Mouse (Mus musculus) stomach, embryonic 14.5 days (tissue): ENCODE data around the gene Gstt3. TPM values are rescaled to one million over a fixed set of nuclear protein-coding genes. Genes with fewer than 3 reads are reported as not detected.

Experiments
- ATAC-seq: fragments of 200-750 bp; cut with Nextera tagmentation; 2 replicates; pipeline ENCODE4 v1.8.0; 2017; ENCODE audit warnings: low read depth, moderate TSS enrichment; ENCODE audit not compliant: insufficient number of reproducible peaks, insufficient read depth, low FRiP score
- H3K27ac ChIP-seq: fragments of 300-500 bp; sonication (generic); 2 replicates; pipeline ENCODE4 v1.5.1; 2014; ENCODE audit warnings: mild to moderate bottlenecking, low read length, moderate library complexity, mixed read lengths
- H3K27me3 ChIP-seq: fragments of 300-500 bp; sonication (generic); 2 replicates; pipeline ENCODE4 v1.6.1; 2014; ENCODE audit warnings: low read length, control low read depth, mixed read lengths; ENCODE audit not compliant: control insufficient read depth, insufficient read depth
- H3K36me3 ChIP-seq: fragments of 300-500 bp; sonication (generic); 2 replicates; pipeline ENCODE4 v1.6.1; 2014; ENCODE audit warnings: mild to moderate bottlenecking, control low read depth, low read length, moderate library complexity, mixed read lengths; ENCODE audit not compliant: control insufficient read depth, insufficient read depth
- H3K4me1 ChIP-seq: fragments of 300-500 bp; sonication (generic); 2 replicates; pipeline ENCODE4 v1.6.1; 2014; ENCODE audit warnings: low read length, control low read depth, mixed read lengths; ENCODE audit not compliant: control insufficient read depth, insufficient read depth
- H3K4me2 ChIP-seq: fragments of 300-500 bp; sonication (generic); replicated peaks from 2 replicates; pipeline ENCODE4 v1.6.1; 2014; ENCODE audit warnings: low read depth, low read length, control low read depth
- H3K4me3 ChIP-seq: fragments of 300-500 bp; sonication (generic); 2 replicates; pipeline ENCODE4 v1.5.1; 2014; ENCODE audit warnings: low read depth, low read length, control low read depth
- H3K9ac ChIP-seq: fragments of 300-500 bp; sonication (generic); replicated peaks from 2 replicates; pipeline ENCODE4 v1.6.1; 2014; ENCODE audit warnings: low read depth, mild to moderate bottlenecking, control low read depth, low read length, moderate library complexity, mixed read lengths
- H3K9me3 ChIP-seq: fragments of 300-500 bp; sonication (generic); 2 replicates; pipeline ENCODE4 v1.6.1; 2016; ENCODE audit warnings: low read depth, low read length, control low read depth; ENCODE audit not compliant: control insufficient read depth
- WGBS: fragments of 180-500 bp; shearing (Covaris S2); extraction: QIAGEN DNeasy Blood & Tissue Kit; methylation state at CpG from one replicate; pipeline ENCODE4 v1.1.7; 2014; 5-methylcytosine and 5-hydroxymethylcytosine counted together
- polyA plus RNA-seq: library from polyadenylated mRNA; unstranded; fragments of >200 nt; fragmentation: Nextera tagmentation; extraction: Ambion mirVana; gene quantifications from 2 replicates; pipeline ENCODE4 v1.2.1, GENCODE M21; 2014

The Gstt3 gene
- polyA plus RNA-seq, 1 experiment from 2014 or later, result 46.5 TPM

DNA sequence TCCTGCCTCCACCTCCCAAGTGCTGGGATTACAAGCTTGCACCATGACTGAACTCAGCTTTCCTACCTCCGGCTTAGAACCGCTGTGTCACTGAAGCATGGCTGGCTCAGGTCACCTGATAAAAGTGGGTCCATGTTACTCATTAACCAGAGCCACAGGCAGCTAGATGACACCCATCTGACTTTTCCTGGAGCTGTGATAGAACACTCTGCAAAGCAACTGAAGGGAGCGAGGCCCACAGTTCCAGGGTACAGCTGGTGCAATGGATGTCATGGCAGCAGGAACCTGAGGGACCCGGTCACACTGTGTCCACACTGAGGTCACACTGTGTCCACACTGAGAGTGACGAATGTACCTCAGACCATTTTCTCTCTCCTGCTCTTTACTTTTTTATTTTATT, 8.6 kb upstream of the Gstt3 start:
- WGBS, result 71% methylated on average over 5 of the region's 5 CpGs
- H3K27ac ChIP-seq, result no peak overlapping the region

GRCm38 (mm10) chr10:75789081-75789735, 8.0 kb upstream of the Gstt3 start:
- H3K4me2 ChIP-seq, result no peak overlapping the region
- no peak overlapping the region for H3K4me3 ChIP-seq
- 0 out of 2 replicates have a peak, but pooled peaks cover 4% of the 10 kb centered on the region for H3K4me1 ChIP-seq
- WGBS, result 75% methylated on average over 6 of the region's 6 CpGs
- no peak overlapping the region for H3K27ac ChIP-seq
- H3K36me3 ChIP-seq, result no peaks in the 10 kb centered on the region
- ATAC-seq, result no peak
- no peak overlapping the region for H3K9ac ChIP-seq
- no peaks in the 10 kb centered on the region for H3K27me3 ChIP-seq
- no peaks in the 10 kb centered on the region for H3K9me3 ChIP-seq

More for the DNA sequence above, 8.6 kb upstream of the Gstt3 start:
- H3K4me3 ChIP-seq, result no peak overlapping the region
- 0 out of 2 replicates have a peak, but pooled peaks cover 4% of the 10 kb centered on the region for H3K4me1 ChIP-seq
- H3K27me3 ChIP-seq, result no peaks in the 10 kb centered on the region
- H3K36me3 ChIP-seq, result no peaks in the 10 kb centered on the region
- H3K9ac ChIP-seq, result no peak overlapping the region
- no peak overlapping the region for H3K4me2 ChIP-seq
- H3K9me3 ChIP-seq, result no peaks in the 10 kb centered on the region
- peak; percentile 76; the same call in 1 of the 2 replicates for ATAC-seq

- 94% methylated on average over 8 of the region's 8 CpGs for WGBS
Observed at GRCm38 (mm10) chr10:75788277-75788676, 7.1 kb upstream of the Gstt3 start.

DNA sequence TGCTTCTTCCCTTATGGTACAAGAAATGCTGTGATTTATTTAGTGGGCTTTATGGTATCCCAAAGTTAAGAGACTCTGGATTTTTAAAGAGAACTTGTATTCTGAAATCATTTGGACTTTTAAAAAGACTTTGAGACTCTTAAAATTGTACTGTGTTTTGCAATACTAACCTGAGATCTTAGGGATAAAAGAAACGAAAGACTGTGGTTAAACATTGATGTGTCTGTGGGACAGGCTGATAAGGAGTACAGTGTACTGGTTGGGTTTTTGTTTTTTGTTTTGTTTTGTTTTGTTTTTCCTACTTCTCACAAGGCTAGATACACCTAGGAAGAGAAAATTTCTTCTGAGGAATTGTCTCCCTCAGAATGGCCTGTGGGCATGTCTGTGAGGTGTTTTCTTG, 4.2 kb upstream of the Gstt3 start:
- Histone ChIP-seq H3K36me3 (no peaks in the 10 kb centered on the region), H3K9me3 (no peaks in the 10 kb centered on the region), H3K4me1 (no peaks in the 10 kb centered on the region), H3K27me3 (no peaks in the 10 kb centered on the region), H3K4me3 (no peak overlapping the region), H3K4me2 (no peak overlapping the region), H3K27ac (no peak overlapping the region), H3K9ac (no peak overlapping the region)
- WGBS, result 62% methylated on average over 1 of the region's 1 CpGs
- no peak for ATAC-seq

More at GRCm38 (mm10) chr10:75788277-75788676, 7.1 kb upstream of the Gstt3 start:
- no peaks in the 10 kb centered on the region for H3K36me3 ChIP-seq
- no peak overlapping the region for H3K4me3 ChIP-seq
- H3K4me1 ChIP-seq, result 0 out of 2 replicates have a peak, but pooled peaks cover 4% of the 10 kb centered on the region
- H3K9ac ChIP-seq, result no peak overlapping the region
- H3K4me2 ChIP-seq, result no peak overlapping the region
- H3K9me3 ChIP-seq, result no peaks in the 10 kb centered on the region
- H3K27me3 ChIP-seq, result no peaks in the 10 kb centered on the region
- H3K27ac ChIP-seq, result no peak overlapping the region
- no peak for ATAC-seq

GRCm38 (mm10) chr10:75779206-75780174, 1.7 kb downstream of the Gstt3 start:
- H3K9ac ChIP-seq, result no peak overlapping the region
- peak overlapping the region; percentile 86 for H3K4me2 ChIP-seq
- H3K36me3 ChIP-seq, result no peaks in the 10 kb centered on the region
- H3K27ac ChIP-seq, result peak overlapping the region; percentile 27; the same call in 1 of the 2 replicates
- peak overlapping the region; percentile 47; the same call in 1 of the 2 replicates for H3K4me3 ChIP-seq
- no peaks in the 10 kb centered on the region for H3K27me3 ChIP-seq
- H3K9me3 ChIP-seq, result no peaks in the 10 kb centered on the region
- WGBS, result 34% methylated on average over 15 of the region's 15 CpGs
- H3K4me1 ChIP-seq, result peaks cover 4% of the 10 kb centered on the region; the same call in 1 of the 2 replicates
- peak; percentile 47 for ATAC-seq

DNA sequence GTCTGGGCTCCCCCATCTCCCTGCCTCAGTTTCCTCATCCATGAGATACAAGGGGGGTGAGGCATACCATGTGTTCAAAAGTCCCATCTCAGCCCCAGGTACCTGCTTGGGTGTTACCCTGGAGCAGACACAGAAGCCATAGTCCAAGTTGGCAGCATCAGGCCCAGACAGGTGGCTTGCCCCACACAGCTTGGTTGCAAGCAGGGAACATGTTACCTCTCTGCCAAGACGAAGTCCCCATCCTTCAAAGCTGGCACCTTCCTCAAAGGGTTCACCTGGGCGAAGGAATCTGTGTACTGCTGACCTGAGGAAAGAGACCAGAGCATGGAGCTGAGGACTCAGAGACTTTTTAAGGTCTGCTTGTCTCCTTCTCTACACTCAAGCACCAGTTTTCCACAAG, 3.3 kb downstream of the Gstt3 start:
- H3K4me2 ChIP-seq, result no peak overlapping the region
- H3K4me1 ChIP-seq, result peaks cover 6% of the 10 kb centered on the region; the same call in 1 of the 2 replicates
- no peak overlapping the region for H3K4me3 ChIP-seq
- no peak overlapping the region for H3K9ac ChIP-seq
- no peak overlapping the region for H3K27ac ChIP-seq
- H3K9me3 ChIP-seq, result no peaks in the 10 kb centered on the region
- H3K36me3 ChIP-seq, result no peaks in the 10 kb centered on the region
- no peak for ATAC-seq
- no peaks in the 10 kb centered on the region for H3K27me3 ChIP-seq
- WGBS, result 79% methylated on average over 2 of the region's 2 CpGs

DNA sequence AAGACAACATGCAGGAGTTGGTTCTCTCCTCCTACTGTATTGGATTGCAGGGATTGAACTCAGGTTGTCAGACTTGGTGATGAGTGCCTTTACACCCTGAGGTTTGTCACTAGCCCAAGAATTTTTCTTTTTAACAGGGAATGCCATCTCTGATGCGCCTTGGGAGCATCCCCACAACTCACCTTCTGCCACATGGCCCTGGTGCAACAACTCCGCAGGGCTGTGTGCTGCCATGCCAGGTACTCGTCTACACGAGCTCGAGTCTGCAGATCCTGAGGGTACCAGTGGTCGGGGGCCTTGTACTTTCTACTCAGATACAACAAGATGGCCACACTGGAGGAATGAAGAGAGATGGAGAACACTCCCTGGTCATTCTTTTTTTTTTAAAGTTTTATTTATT, 4.7 kb downstream of the Gstt3 start:
- Histone ChIP-seq H3K9ac (no peak overlapping the region), H3K36me3 (no peaks in the 10 kb centered on the region), H3K27me3 (no peaks in the 10 kb centered on the region), H3K4me2 (no peak overlapping the region), H3K4me1 (peaks cover 10% of the 10 kb centered on the region; the same call in 1 of the 2 replicates), H3K9me3 (no peaks in the 10 kb centered on the region), H3K4me3 (no peak overlapping the region), H3K27ac (no peak overlapping the region)
- no peak for ATAC-seq
- WGBS, result 86% methylated on average over 6 of the region's 6 CpGs

DNA sequence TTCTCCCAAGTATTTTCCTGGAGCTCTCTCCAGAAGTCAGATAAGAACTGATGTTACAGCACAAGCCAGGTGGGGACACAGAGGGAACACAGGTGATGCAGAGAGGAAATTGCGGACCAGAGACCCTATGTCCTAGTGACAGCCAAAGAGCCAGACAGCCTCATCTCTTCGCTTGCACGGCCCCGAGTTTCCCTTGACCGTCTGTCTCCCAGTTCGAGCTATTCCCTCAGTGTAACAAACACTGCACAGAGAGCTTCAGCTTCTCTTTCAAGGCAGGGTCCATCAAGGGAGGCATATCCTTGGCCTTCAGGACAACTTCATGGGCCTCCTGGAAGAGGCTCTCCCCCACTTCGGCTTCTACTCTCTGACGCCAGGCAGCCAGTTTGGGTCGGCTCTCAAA, 6.6 kb downstream of the Gstt3 start:
- WGBS, result 92% methylated on average over 9 of the region's 9 CpGs
- H3K9me3 ChIP-seq, result no peaks in the 10 kb centered on the region
- no peak for ATAC-seq
- H3K27me3 ChIP-seq, result no peaks in the 10 kb centered on the region
- no peak overlapping the region for H3K9ac ChIP-seq
- no peak overlapping the region for H3K4me2 ChIP-seq
- H3K4me1 ChIP-seq, result 0 out of 2 replicates have a peak, but pooled peaks cover 6% of the 10 kb centered on the region
- no peak overlapping the region for H3K4me3 ChIP-seq
- H3K36me3 ChIP-seq, result no peaks in the 10 kb centered on the region
- no peak overlapping the region for H3K27ac ChIP-seq
